Mouse (Mus musculus) stomach, embryonic 16.5 days (tissue): ENCODE data around the gene Arl6ip5. TPM values are rescaled to one million over a fixed set of nuclear protein-coding genes. Genes with fewer than 3 reads are reported as not detected.

Experiments
- ATAC-seq: fragments of 200-750 bp; cut with Nextera tagmentation; 2 replicates; pipeline ENCODE4 v1.8.0; 2017; ENCODE audit warnings: moderate number of reproducible peaks, moderate TSS enrichment; ENCODE audit not compliant: insufficient read depth, low FRiP score
- H3K27ac ChIP-seq: fragments of 300-500 bp; sonication (generic); 2 replicates; pipeline ENCODE4 v1.5.1; 2014; ENCODE audit warnings: low read length
- H3K27me3 ChIP-seq: fragments of 300-500 bp; sonication (generic); 2 replicates; pipeline ENCODE4 v1.6.1; 2014; ENCODE audit warnings: low read length, control low read depth, mixed read lengths; ENCODE audit not compliant: control insufficient read depth, insufficient read depth
- H3K36me3 ChIP-seq: fragments of 300-500 bp; sonication (generic); 2 replicates; pipeline ENCODE4 v1.6.1; 2014; ENCODE audit warnings: low read length; ENCODE audit not compliant: control insufficient read depth, insufficient read depth
- H3K4me1 ChIP-seq: fragments of 300-500 bp; sonication (generic); 2 replicates; pipeline ENCODE4 v1.6.1; 2014; ENCODE audit warnings: low read length, control low read depth, mixed read lengths; ENCODE audit not compliant: control insufficient read depth, insufficient read depth
- H3K4me2 ChIP-seq: fragments of 300-500 bp; sonication (generic); 2 replicates; pipeline ENCODE4 v1.6.1; 2014; ENCODE audit warnings: low read depth, low read length, mixed read lengths
- H3K4me3 ChIP-seq: fragments of 300-500 bp; sonication (generic); replicated peaks from 2 replicates; pipeline ENCODE4 v1.5.1; 2014; ENCODE audit warnings: mild to moderate bottlenecking, low read length
- H3K9ac ChIP-seq: fragments of 300-500 bp; sonication (generic); 2 replicates; pipeline ENCODE4 v1.6.1; 2014; ENCODE audit warnings: low read length
- H3K9me3 ChIP-seq: fragments of 300-500 bp; sonication (generic); replicated peaks from 2 replicates; pipeline ENCODE4 v1.6.1; 2016; ENCODE audit warnings: low read length, control low read depth; ENCODE audit not compliant: control insufficient read depth
- WGBS: fragments of 180-500 bp; shearing (Covaris S2); extraction: QIAGEN DNeasy Blood & Tissue Kit; methylation state at CpG from one replicate; pipeline ENCODE4 v1.1.7; 2014; 5-methylcytosine and 5-hydroxymethylcytosine counted together
- polyA plus RNA-seq: library from polyadenylated mRNA; unstranded; fragments of >200 nt; fragmentation: Nextera tagmentation; extraction: Ambion mirVana; gene quantifications from 2 replicates; pipeline ENCODE4 v1.2.1, GENCODE M21; 2015

Gene Arl6ip5
- polyA plus RNA-seq, 1 experiment from 2014 or later = 93.1 TPM

DNA sequence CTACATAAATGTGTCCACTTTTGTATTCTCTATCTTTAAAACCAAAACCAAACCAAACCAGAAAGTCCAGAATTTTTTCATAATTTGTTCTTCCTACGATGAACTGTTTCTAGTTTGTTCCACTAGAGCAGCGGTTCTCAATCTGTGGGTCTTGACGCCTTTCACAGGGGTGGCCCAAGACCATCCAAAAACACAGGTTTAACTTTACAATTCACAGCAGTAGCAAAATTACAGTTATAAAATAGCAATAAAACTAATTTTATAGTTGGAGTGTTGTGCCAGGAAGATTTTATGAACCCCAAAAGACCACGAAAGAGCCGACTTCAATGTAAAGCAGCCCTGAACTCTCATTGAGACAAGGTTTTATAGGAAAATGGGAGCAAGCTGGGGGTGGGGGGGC is 25.6 kb downstream of the Arl6ip5 start:
- Histone ChIP-seq H3K27ac (no peak overlapping the region), H3K9ac (no peak overlapping the region), H3K27me3 (no peaks in the 10 kb centered on the region), H3K4me3 (no peak overlapping the region), H3K4me1 (no peaks in the 10 kb centered on the region), H3K9me3 (0 out of 2 replicates have a peak, but pooled peaks cover 4% of the 10 kb centered on the region), H3K4me2 (no peak overlapping the region), H3K36me3 (no peaks in the 10 kb centered on the region)
- ATAC-seq = no peak
- 94% methylated on average over 5 of the region's 5 CpGs for WGBS

- no peak for ATAC-seq
- no peak overlapping the region for H3K27ac ChIP-seq
- 95% methylated on average over 6 of the region's 6 CpGs for WGBS
Observed at GRCm38 (mm10) chr6:97239360-97239759, 28.9 kb downstream of the Arl6ip5 start.

DNA sequence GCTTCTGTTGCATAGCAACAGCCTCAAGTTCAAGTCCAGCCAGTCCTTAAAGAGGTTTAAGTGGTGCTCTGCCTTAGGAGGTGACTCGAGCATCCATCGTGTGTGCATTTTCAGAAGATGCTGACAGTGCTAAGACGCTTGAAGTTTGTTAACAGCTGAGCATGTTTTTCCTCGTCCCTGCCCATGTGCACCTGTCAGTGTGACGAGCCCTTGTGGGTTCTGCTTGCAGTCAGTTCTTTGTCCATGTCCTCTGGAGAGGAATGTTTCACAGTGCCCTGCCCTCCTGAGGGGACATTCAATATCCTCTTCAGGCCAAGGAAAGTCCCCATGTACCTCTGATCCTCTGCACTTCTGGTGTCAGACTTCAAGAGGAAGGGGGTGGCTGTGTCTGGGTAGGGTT is 29.6 kb downstream of the Arl6ip5 start:
- Histone ChIP-seq H3K27ac (no peak overlapping the region), H3K36me3 (no peaks in the 10 kb centered on the region), H3K4me3 (no peak overlapping the region), H3K4me1 (no peaks in the 10 kb centered on the region), H3K9me3 (0 out of 2 replicates have a peak, but pooled peaks cover 4% of the 10 kb centered on the region), H3K9ac (no peak overlapping the region), H3K4me2 (no peak overlapping the region), H3K27me3 (no peaks in the 10 kb centered on the region)
- no peak for ATAC-seq
- WGBS = 81% methylated on average over 5 of the region's 5 CpGs

More at GRCm38 (mm10) chr6:97239360-97239759, 28.9 kb downstream of the Arl6ip5 start:
- Histone ChIP-seq H3K4me2 (no peak overlapping the region), H3K4me1 (no peaks in the 10 kb centered on the region), H3K9ac (no peak overlapping the region), H3K27me3 (no peaks in the 10 kb centered on the region), H3K36me3 (no peaks in the 10 kb centered on the region), H3K4me3 (no peak overlapping the region), H3K9me3 (0 out of 2 replicates have a peak, but pooled peaks cover 4% of the 10 kb centered on the region)

GRCm38 (mm10) chr6:97242522-97242921 is 32.0 kb downstream of the Arl6ip5 start:
- WGBS = 76% methylated on average over 4 of the region's 4 CpGs
- no peak for ATAC-seq

GRCm38 (mm10) chr6:97245200-97245599 is 34.7 kb downstream of the Arl6ip5 start:
- H3K4me3 ChIP-seq = no peak overlapping the region

More at GRCm38 (mm10) chr6:97242522-97242921, 32.0 kb downstream of the Arl6ip5 start:
- no peak overlapping the region for H3K9ac ChIP-seq
- no peak overlapping the region for H3K4me2 ChIP-seq
- no peaks in the 10 kb centered on the region for H3K4me1 ChIP-seq
- H3K36me3 ChIP-seq = no peaks in the 10 kb centered on the region
- 0 out of 2 replicates have a peak, but pooled peaks cover 4% of the 10 kb centered on the region for H3K9me3 ChIP-seq
- no peak overlapping the region for H3K4me3 ChIP-seq
- no peak overlapping the region for H3K27ac ChIP-seq
- no peaks in the 10 kb centered on the region for H3K27me3 ChIP-seq

GRCm38 (mm10) chr6:97250966-97251365 is 40.5 kb downstream of the Arl6ip5 start:
- ATAC-seq = no peak
- no peak overlapping the region for H3K4me2 ChIP-seq
- no peak overlapping the region for H3K9ac ChIP-seq
- no peaks in the 10 kb centered on the region for H3K36me3 ChIP-seq
- H3K9me3 ChIP-seq = no peaks in the 10 kb centered on the region
- no peaks in the 10 kb centered on the region for H3K27me3 ChIP-seq
- H3K4me3 ChIP-seq = no peak overlapping the region
- no peak overlapping the region for H3K27ac ChIP-seq
- 40% methylated on average over 6 of the region's 6 CpGs for WGBS
- H3K4me1 ChIP-seq = peaks cover 7% of the 10 kb centered on the region

More at GRCm38 (mm10) chr6:97245200-97245599, 34.7 kb downstream of the Arl6ip5 start:
- no peak overlapping the region for H3K9ac ChIP-seq
- H3K4me2 ChIP-seq = no peak overlapping the region
- ATAC-seq = no peak
- no peaks in the 10 kb centered on the region for H3K4me1 ChIP-seq
- H3K9me3 ChIP-seq = no peaks in the 10 kb centered on the region
- no peaks in the 10 kb centered on the region for H3K27me3 ChIP-seq
- no peaks in the 10 kb centered on the region for H3K36me3 ChIP-seq
- H3K27ac ChIP-seq = no peak overlapping the region

DNA sequence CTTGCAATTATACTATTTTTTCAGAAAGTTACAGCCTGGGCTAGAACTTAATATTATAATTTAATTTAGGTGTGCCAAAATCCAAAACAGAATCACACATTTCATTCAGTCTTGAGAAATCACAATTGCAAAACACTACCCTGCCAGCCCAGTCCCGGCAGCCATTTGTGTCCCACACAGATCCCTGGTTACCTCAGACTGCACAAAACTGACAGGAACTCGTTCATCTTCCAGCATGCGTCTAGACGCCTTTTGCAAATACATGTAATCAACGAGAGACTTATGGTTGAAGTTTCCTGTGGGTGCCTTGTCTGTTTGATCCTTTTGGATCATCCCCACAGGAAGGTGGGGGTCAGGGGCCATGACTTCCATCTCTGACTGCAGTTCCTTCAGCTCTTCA is 41.6 kb downstream of the Arl6ip5 start:
- Histone ChIP-seq H3K27me3 (no peaks in the 10 kb centered on the region), H3K4me2 (no peak overlapping the region), H3K4me1 (peaks cover 7% of the 10 kb centered on the region), H3K9ac (no peak overlapping the region), H3K36me3 (no peaks in the 10 kb centered on the region), H3K9me3 (no peaks in the 10 kb centered on the region), H3K4me3 (no peak overlapping the region), H3K27ac (no peak overlapping the region)
- WGBS = 38% methylated on average over 5 of the region's 5 CpGs
- no peak for ATAC-seq

- 12% methylated on average over 9 of the region's 9 CpGs for WGBS
- no peak for ATAC-seq
- Histone ChIP-seq H3K36me3 (no peaks in the 10 kb centered on the region), H3K27me3 (no peaks in the 10 kb centered on the region), H3K4me2 (no peak within 1 kb of the TSS), H3K4me3 (no peak within 1 kb of the TSS), H3K9me3 (no peaks in the 10 kb centered on the region), H3K4me1 (peaks cover 7% of the 10 kb centered on the region), H3K27ac (no peak within 1 kb of the TSS), H3K9ac (peak within 1 kb of the TSS; percentile 39; the same call in 1 of the 2 replicates)
Observed at GRCm38 (mm10) chr6:97252711-97253221, 42.3 kb downstream of the Arl6ip5 start, which contains the start of gene Lmod3. Gene Lmod3 (minus strand): TSS chr6:97252759.

DNA sequence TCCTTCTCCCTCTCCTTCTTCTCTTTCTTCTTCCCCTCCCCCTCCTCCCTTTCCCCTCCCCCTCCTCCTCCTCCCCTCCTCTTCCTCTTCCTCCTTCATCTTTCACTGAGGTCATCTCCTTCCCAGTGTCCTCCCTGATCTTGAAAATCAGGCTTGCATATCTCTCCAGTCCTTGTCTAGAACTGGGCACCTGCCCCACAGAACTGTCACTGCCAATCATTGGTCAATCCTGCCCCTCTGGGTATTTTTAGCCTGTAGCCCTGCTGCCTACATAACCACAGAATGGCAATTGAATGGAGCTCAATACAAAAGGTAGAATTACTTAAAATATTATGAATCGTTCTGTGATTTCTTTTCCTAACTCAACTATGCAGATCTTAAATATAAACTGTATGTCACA is 48.0 kb downstream of the Arl6ip5 start:
- H3K27ac ChIP-seq = no peak overlapping the region
- ATAC-seq = no peak
- no peaks in the 10 kb centered on the region for H3K27me3 ChIP-seq
- no peak overlapping the region for H3K4me2 ChIP-seq
- no peaks in the 10 kb centered on the region for H3K4me1 ChIP-seq
- no peak overlapping the region for H3K9ac ChIP-seq
- no peak overlapping the region for H3K4me3 ChIP-seq
- no peaks in the 10 kb centered on the region for H3K36me3 ChIP-seq
- no peaks in the 10 kb centered on the region for H3K9me3 ChIP-seq
- 70% methylated on average over 1 of the region's 1 CpGs for WGBS
